Mouse (Mus musculus) forebrain, embryonic 16.5 days (tissue): Measurements from ENCODE around the gene Khk. TPM values are rescaled to one million over a fixed set of nuclear protein-coding genes. Genes with fewer than 3 reads are reported as not detected.

ENCODE experiments used
- ATAC-seq: fragments of 200-750 bp; cut with Nextera tagmentation; 2 replicates; pipeline ENCODE4 v1.8.0; 2017; ENCODE audit warnings: mild to moderate bottlenecking, moderate library complexity
- H3K27ac ChIP-seq: fragments of 300-500 bp; sonication (generic); 2 replicates; pipeline ENCODE4 v1.5.1; 2014; ENCODE audit warnings: low read length, control low read depth
- H3K27me3 ChIP-seq: fragments of 300-500 bp; sonication (generic); replicated peaks from 2 replicates; pipeline ENCODE4 v1.6.1; 2014; ENCODE audit warnings: low read length; ENCODE audit not compliant: control insufficient read depth, insufficient read depth
- H3K36me3 ChIP-seq: fragments of 300-500 bp; sonication (generic); 2 replicates; pipeline ENCODE4 v1.6.1; 2014; ENCODE audit not compliant: control insufficient read depth, insufficient read depth
- H3K4me1 ChIP-seq: fragments of 300-500 bp; sonication (generic); replicated peaks from 2 replicates; pipeline ENCODE4 v1.6.1; 2014; ENCODE audit warnings: low read length; ENCODE audit not compliant: control insufficient read depth, insufficient read depth
- H3K4me2 ChIP-seq: fragments of 300-500 bp; sonication (generic); 2 replicates; pipeline ENCODE4 v1.6.1; 2014; ENCODE audit warnings: mild to moderate bottlenecking, low read length, control low read depth
- H3K4me3 ChIP-seq: fragments of 300-500 bp; sonication (generic); replicated peaks from 2 replicates; pipeline ENCODE4 v1.5.1; 2014; ENCODE audit warnings: mild to moderate bottlenecking, low read length, control low read depth
- H3K9ac ChIP-seq: fragments of 300-500 bp; sonication (generic); replicated peaks from 2 replicates; pipeline ENCODE4 v1.6.1; 2014; ENCODE audit warnings: low read depth, low read length, control low read depth
- H3K9me3 ChIP-seq: fragments of 300-500 bp; sonication (generic); 2 replicates; pipeline ENCODE4 v1.6.1; 2016; ENCODE audit warnings: low read length; ENCODE audit not compliant: control insufficient read depth
- WGBS: fragments of 180-500 bp; shearing (Covaris S2); extraction: QIAGEN DNeasy Blood & Tissue Kit; methylation state at CpG from one replicate; pipeline ENCODE4 v1.1.7; 2014; 5-methylcytosine and 5-hydroxymethylcytosine counted together
- polyA plus RNA-seq: library from polyadenylated mRNA; unstranded; fragments of >200 nt; fragmentation: Nextera tagmentation; extraction: Ambion mirVana; gene quantifications from 2 replicates; pipeline ENCODE4 v1.2.1, GENCODE M21; 2015

The Khk gene
- polyA plus RNA-seq, 1 experiment from 2014 or later = 7.7 TPM

- no peak overlapping the region for H3K27ac ChIP-seq
- H3K4me3 ChIP-seq = no peak overlapping the region
- no peaks in the 10 kb centered on the region for H3K36me3 ChIP-seq
- no peaks in the 10 kb centered on the region for H3K9me3 ChIP-seq
- H3K4me2 ChIP-seq = no peak overlapping the region
- H3K9ac ChIP-seq = no peak overlapping the region
- H3K4me1 ChIP-seq = peaks cover 13% of the 10 kb centered on the region
- H3K27me3 ChIP-seq = no peaks in the 10 kb centered on the region
- no peak for ATAC-seq
- WGBS = 84% methylated on average over 2 of the region's 2 CpGs
Measured at GRCm38 (mm10) chr5:30926073-30926472, 4.8 kb downstream of the Khk start.

- H3K27me3 ChIP-seq = no peaks in the 10 kb centered on the region
- no peaks in the 10 kb centered on the region for H3K36me3 ChIP-seq
- 38% methylated on average over 7 of the region's 7 CpGs for WGBS
- peak overlapping the region; percentile 26 for H3K4me2 ChIP-seq
- no peak overlapping the region for H3K27ac ChIP-seq
- no peak overlapping the region for H3K9ac ChIP-seq
- H3K4me1 ChIP-seq = no peaks in the 10 kb centered on the region
- H3K4me3 ChIP-seq = no peak overlapping the region
- H3K9me3 ChIP-seq = no peaks in the 10 kb centered on the region
- peak; percentile 83 for ATAC-seq
Measured at GRCm38 (mm10) chr5:30927945-30928529, 6.8 kb downstream of the Khk start.

DNA sequence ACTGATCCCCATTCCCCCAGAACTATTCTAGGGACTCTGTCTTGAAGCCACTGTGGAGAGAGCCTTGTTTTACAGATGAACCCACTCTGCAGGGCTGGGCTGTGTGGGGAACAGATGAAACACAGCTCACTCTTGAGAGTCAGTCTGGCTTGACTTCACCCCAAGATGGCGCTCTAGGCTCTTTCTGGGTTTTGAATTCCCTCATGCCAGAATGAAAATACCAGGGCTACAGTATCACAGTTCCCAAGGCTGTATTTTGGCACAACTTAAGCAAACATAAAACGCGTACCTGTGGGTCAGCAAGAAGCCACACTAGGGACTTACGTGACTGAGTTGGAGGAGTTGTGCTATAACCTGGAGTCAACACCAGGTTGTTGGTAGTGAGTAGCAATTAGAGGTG lies 8.9 kb downstream of the Khk start:
- Histone ChIP-seq H3K36me3 (no peaks in the 10 kb centered on the region), H3K4me2 (no peak overlapping the region), H3K9ac (no peak overlapping the region), H3K9me3 (no peaks in the 10 kb centered on the region), H3K27ac (no peak overlapping the region), H3K4me1 (no peaks in the 10 kb centered on the region), H3K27me3 (no peaks in the 10 kb centered on the region), H3K4me3 (no peak overlapping the region)
- peak; percentile 39 for ATAC-seq
- WGBS = 42% methylated on average over 4 of the region's 4 CpGs

DNA sequence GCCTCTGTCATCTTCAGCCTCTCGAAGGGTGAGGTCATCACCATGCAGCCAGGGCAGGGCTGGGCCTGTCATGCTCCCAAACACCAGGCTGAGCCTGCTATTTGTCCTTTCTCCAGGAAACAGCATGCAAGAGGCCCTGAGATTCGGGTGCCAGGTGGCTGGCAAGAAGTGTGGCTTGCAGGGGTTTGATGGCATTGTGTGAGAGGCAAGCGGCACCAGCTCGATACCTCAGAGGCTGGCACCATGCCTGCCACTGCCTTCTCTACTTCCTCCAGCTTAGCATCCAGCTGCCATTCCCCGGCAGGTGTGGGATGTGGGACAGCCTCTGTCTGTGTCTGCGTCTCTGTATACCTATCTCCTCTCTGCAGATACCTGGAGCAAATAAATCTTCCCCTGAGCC lies 9.6 kb downstream of the Khk start:
- Histone ChIP-seq H3K9ac (no peak overlapping the region), H3K4me1 (no peaks in the 10 kb centered on the region), H3K4me2 (no peak overlapping the region), H3K27me3 (no peaks in the 10 kb centered on the region), H3K27ac (no peak overlapping the region), H3K36me3 (no peaks in the 10 kb centered on the region), H3K4me3 (no peak overlapping the region), H3K9me3 (no peaks in the 10 kb centered on the region)
- 72% methylated on average over 6 of the region's 6 CpGs for WGBS
- no peak for ATAC-seq

GRCm38 (mm10) chr5:30931378-30931777 lies 10.1 kb downstream of the Khk start:
- no peaks in the 10 kb centered on the region for H3K9me3 ChIP-seq
- no peak for ATAC-seq
- H3K4me1 ChIP-seq = no peaks in the 10 kb centered on the region

GRCm38 (mm10) chr5:30933705-30934104 lies 12.5 kb downstream of the Khk start:
- WGBS = 78% methylated on average over 5 of the region's 5 CpGs
- H3K27ac ChIP-seq = no peak overlapping the region
- H3K4me1 ChIP-seq = no peaks in the 10 kb centered on the region
- H3K4me3 ChIP-seq = no peak overlapping the region
- no peak overlapping the region for H3K4me2 ChIP-seq
- H3K27me3 ChIP-seq = no peaks in the 10 kb centered on the region
- H3K9me3 ChIP-seq = no peaks in the 10 kb centered on the region
- no peaks in the 10 kb centered on the region for H3K36me3 ChIP-seq
- no peak for ATAC-seq
- no peak overlapping the region for H3K9ac ChIP-seq

More at GRCm38 (mm10) chr5:30931378-30931777, 10.1 kb downstream of the Khk start:
- Histone ChIP-seq H3K27me3 (no peaks in the 10 kb centered on the region), H3K9ac (no peak overlapping the region), H3K4me3 (no peak overlapping the region), H3K27ac (no peak overlapping the region), H3K36me3 (no peaks in the 10 kb centered on the region), H3K4me2 (no peak overlapping the region)
- 84% methylated on average over 4 of the region's 4 CpGs for WGBS

GRCm38 (mm10) chr5:30934725-30935461 lies 13.7 kb downstream of the Khk start:
- H3K4me3 ChIP-seq = no peak overlapping the region
- WGBS = 93% methylated on average over 5 of the region's 5 CpGs
- no peak overlapping the region for H3K27ac ChIP-seq
- H3K36me3 ChIP-seq = no peaks in the 10 kb centered on the region
- no peak overlapping the region for H3K4me2 ChIP-seq
- H3K9me3 ChIP-seq = no peaks in the 10 kb centered on the region
- no peak overlapping the region for H3K9ac ChIP-seq
- H3K4me1 ChIP-seq = no peaks in the 10 kb centered on the region
- no peak for ATAC-seq
- no peaks in the 10 kb centered on the region for H3K27me3 ChIP-seq

DNA sequence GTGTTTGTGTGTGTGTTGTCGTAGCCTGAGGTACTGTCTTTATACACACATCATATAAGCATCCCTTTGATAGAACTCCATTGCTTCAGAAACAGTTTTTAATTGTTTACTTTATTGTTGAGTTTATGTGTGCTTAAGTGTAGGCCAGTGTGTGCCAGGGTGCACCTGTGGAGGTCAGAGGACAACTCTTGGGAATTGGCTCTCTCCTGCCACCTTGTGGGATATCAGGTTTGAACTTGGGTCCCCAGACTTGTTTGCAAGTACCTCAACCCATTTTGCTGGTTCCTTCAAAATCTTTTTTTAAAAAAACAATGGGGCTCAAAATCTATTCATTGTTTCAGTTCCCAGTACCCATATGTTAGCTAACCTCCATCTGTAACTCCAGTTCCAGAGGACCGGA lies 21.8 kb downstream of the Khk start:
- no peak overlapping the region for H3K4me2 ChIP-seq
- H3K9ac ChIP-seq = no peak overlapping the region
- H3K36me3 ChIP-seq = no peaks in the 10 kb centered on the region
- WGBS = 94% methylated on average over 2 of the region's 2 CpGs
- H3K4me3 ChIP-seq = no peak overlapping the region
- no peaks in the 10 kb centered on the region for H3K9me3 ChIP-seq
- H3K4me1 ChIP-seq = 0 out of 2 replicates have a peak, but pooled peaks cover 5% of the 10 kb centered on the region
- no peaks in the 10 kb centered on the region for H3K27me3 ChIP-seq
- no peak for ATAC-seq
- no peak overlapping the region for H3K27ac ChIP-seq

DNA sequence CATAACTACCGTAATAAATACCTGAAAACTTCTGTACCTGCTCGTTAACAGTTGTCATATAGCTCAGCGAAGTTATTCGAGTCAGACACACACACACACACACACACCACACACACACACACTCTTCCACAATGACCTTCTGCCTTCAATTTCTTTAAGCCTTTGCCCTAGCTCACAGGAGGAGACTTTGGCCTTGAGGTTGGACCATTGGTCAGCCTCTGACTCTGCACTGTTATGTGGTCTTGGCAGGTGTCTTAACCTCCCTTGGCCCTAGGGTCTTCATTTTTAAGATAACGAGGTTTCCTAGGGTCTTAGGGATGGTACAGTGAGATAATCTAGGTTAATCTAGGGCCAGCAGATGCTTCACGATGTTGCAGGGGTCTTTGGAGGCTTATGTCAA lies 23.1 kb downstream of the Khk start:
- no peak for ATAC-seq
- Histone ChIP-seq H3K36me3 (no peaks in the 10 kb centered on the region), H3K4me1 (peaks cover 6% of the 10 kb centered on the region; the same call in 1 of the 2 replicates), H3K27ac (no peak overlapping the region), H3K4me3 (no peak overlapping the region), H3K4me2 (0 out of 2 replicates have a peak overlapping the region, but pooled peaks have one; percentile 70), H3K27me3 (no peaks in the 10 kb centered on the region), H3K9ac (no peak overlapping the region), H3K9me3 (no peaks in the 10 kb centered on the region)
- 84% methylated on average over 6 of the region's 6 CpGs for WGBS
